Mouse (Mus musculus): ENCODE data around the gene Camk1d.
"Not testable (repeated sequence)": the region's sequence is repeated elsewhere in the genome, so short reads cannot be mapped to it uniquely, and the experiment has no call there.

Camk1d gene

GRCm38 (mm10) chr2:5396415-5396814 lies 317.9 kb downstream of the Camk1d start:
- Histone ChIP-seq H3K27me3 (ENCODE audit: control insufficient read depth, insufficient read depth, low read length, poor library complexity, severe bottlenecking) (no peaks in the 10 kb centered on the region), H3K36me3 (ENCODE audit: control insufficient read depth, insufficient read depth, low read length, poor library complexity, severe bottlenecking) (no peaks in the 10 kb centered on the region)
- DNase-seq (ENCODE audit: low read depth, low spot score): no peak

- H3K27me3 ChIP-seq (ENCODE audit: control insufficient read depth, insufficient read depth, low read length, poor library complexity, severe bottlenecking): no peaks in the 10 kb centered on the region
- no peaks in the 10 kb centered on the region for H3K36me3 ChIP-seq (ENCODE audit: control insufficient read depth, insufficient read depth, low read length, poor library complexity, severe bottlenecking)
- DNase-seq (ENCODE audit: low read depth, low spot score): no peak
These were observed 318.4 kb downstream of the Camk1d start for GRCm38 (mm10) chr2:5395873-5396272.

- no peak for DNase-seq (ENCODE audit: low read depth, low spot score)
- no peaks in the 10 kb centered on the region for H3K27me3 ChIP-seq (ENCODE audit: control insufficient read depth, insufficient read depth, low read length, poor library complexity, severe bottlenecking)
These were observed 321.4 kb downstream of the Camk1d start for GRCm38 (mm10) chr2:5392921-5393320.

GRCm38 (mm10) chr2:5392470-5392869 lies 321.8 kb downstream of the Camk1d start:
- Histone ChIP-seq H3K27me3 (ENCODE audit: control insufficient read depth, insufficient read depth, low read length, poor library complexity, severe bottlenecking) (no peaks in the 10 kb centered on the region), H3K36me3 (ENCODE audit: control insufficient read depth, insufficient read depth, low read length, poor library complexity, severe bottlenecking) (no peaks in the 10 kb centered on the region)
- DNase-seq (ENCODE audit: low read depth, low spot score): peak; percentile 32

More at GRCm38 (mm10) chr2:5392921-5393320, 321.4 kb downstream of the Camk1d start:
- no peaks in the 10 kb centered on the region for H3K36me3 ChIP-seq (ENCODE audit: control insufficient read depth, insufficient read depth, low read length, poor library complexity, severe bottlenecking)

GRCm38 (mm10) chr2:5388381-5388780 lies 325.9 kb downstream of the Camk1d start:
- H3K36me3 ChIP-seq (ENCODE audit: control insufficient read depth, insufficient read depth, low read length, poor library complexity, severe bottlenecking): no peaks in the 10 kb centered on the region
- no peaks in the 10 kb centered on the region for H3K27me3 ChIP-seq (ENCODE audit: control insufficient read depth, insufficient read depth, low read length, poor library complexity, severe bottlenecking)
- DNase-seq (ENCODE audit: low read depth, low spot score): no peak

GRCm38 (mm10) chr2:5381712-5382710 lies 332.3 kb downstream of the Camk1d start:
- DNase-seq (ENCODE audit: low read depth, low spot score): peak; percentile 46
- Histone ChIP-seq H3K27me3 (ENCODE audit: control insufficient read depth, insufficient read depth, low read length, poor library complexity, severe bottlenecking) (no peaks in the 10 kb centered on the region), H3K36me3 (ENCODE audit: control insufficient read depth, insufficient read depth, low read length, poor library complexity, severe bottlenecking) (no peaks in the 10 kb centered on the region)

- no peak for DNase-seq (ENCODE audit: low read depth, low spot score)
- H3K36me3 ChIP-seq (ENCODE audit: control insufficient read depth, insufficient read depth, low read length, poor library complexity, severe bottlenecking): no peaks in the 10 kb centered on the region
- H3K27me3 ChIP-seq (ENCODE audit: control insufficient read depth, insufficient read depth, low read length, poor library complexity, severe bottlenecking): no peaks in the 10 kb centered on the region
These were observed 333.3 kb downstream of the Camk1d start for GRCm38 (mm10) chr2:5380973-5381372.

GRCm38 (mm10) chr2:5378922-5379321 lies 335.4 kb downstream of the Camk1d start:
- H3K36me3 ChIP-seq (ENCODE audit: control insufficient read depth, insufficient read depth, low read length, poor library complexity, severe bottlenecking); H3K27me3 ChIP-seq (ENCODE audit: control insufficient read depth, insufficient read depth, low read length, poor library complexity, severe bottlenecking); DNase-seq (ENCODE audit: low read depth, low spot score): not testable (repeated sequence)

GRCm38 (mm10) chr2:5378066-5378672 lies 336.1 kb downstream of the Camk1d start:
- no peaks in the 10 kb centered on the region for H3K36me3 ChIP-seq (ENCODE audit: control insufficient read depth, insufficient read depth, low read length, poor library complexity, severe bottlenecking)
- no peaks in the 10 kb centered on the region for H3K27me3 ChIP-seq (ENCODE audit: control insufficient read depth, insufficient read depth, low read length, poor library complexity, severe bottlenecking)
- DNase-seq (ENCODE audit: low read depth, low spot score): no peak

- DNase-seq (ENCODE audit: low read depth, low spot score): no peak
- no peaks in the 10 kb centered on the region for H3K27me3 ChIP-seq (ENCODE audit: control insufficient read depth, insufficient read depth, low read length, poor library complexity, severe bottlenecking)
- no peaks in the 10 kb centered on the region for H3K36me3 ChIP-seq (ENCODE audit: control insufficient read depth, insufficient read depth, low read length, poor library complexity, severe bottlenecking)
These were observed 341.4 kb downstream of the Camk1d start for GRCm38 (mm10) chr2:5372886-5373429.

- H3K36me3 ChIP-seq (ENCODE audit: control insufficient read depth, insufficient read depth, low read length, poor library complexity, severe bottlenecking): no peaks in the 10 kb centered on the region
- H3K27me3 ChIP-seq (ENCODE audit: control insufficient read depth, insufficient read depth, low read length, poor library complexity, severe bottlenecking): no peaks in the 10 kb centered on the region
- no peak for DNase-seq (ENCODE audit: low read depth, low spot score)
These were observed 343.0 kb downstream of the Camk1d start for GRCm38 (mm10) chr2:5371316-5371715.

GRCm38 (mm10) chr2:5370591-5370990 lies 343.7 kb downstream of the Camk1d start:
- DNase-seq (ENCODE audit: low read depth, low spot score): no peak

GRCm38 (mm10) chr2:5363836-5364235 lies 350.5 kb downstream of the Camk1d start:
- Histone ChIP-seq H3K36me3 (ENCODE audit: control insufficient read depth, insufficient read depth, low read length, poor library complexity, severe bottlenecking) (peaks cover 6% of the 10 kb centered on the region; the same call in 1 of the 2 replicates), H3K27me3 (ENCODE audit: control insufficient read depth, insufficient read depth, low read length, poor library complexity, severe bottlenecking) (no peaks in the 10 kb centered on the region)
- DNase-seq (ENCODE audit: low read depth, low spot score): no peak

More at GRCm38 (mm10) chr2:5370591-5370990, 343.7 kb downstream of the Camk1d start:
- Histone ChIP-seq H3K27me3 (ENCODE audit: control insufficient read depth, insufficient read depth, low read length, poor library complexity, severe bottlenecking) (no peaks in the 10 kb centered on the region), H3K36me3 (ENCODE audit: control insufficient read depth, insufficient read depth, low read length, poor library complexity, severe bottlenecking) (no peaks in the 10 kb centered on the region)

GRCm38 (mm10) chr2:5358049-5358448 lies 356.3 kb downstream of the Camk1d start:
- no peak for DNase-seq (ENCODE audit: low read depth, low spot score)
- Histone ChIP-seq H3K27me3 (ENCODE audit: control insufficient read depth, insufficient read depth, low read length, poor library complexity, severe bottlenecking) (no peaks in the 10 kb centered on the region), H3K36me3 (ENCODE audit: control insufficient read depth, insufficient read depth, low read length, poor library complexity, severe bottlenecking) (peaks cover 6% of the 10 kb centered on the region)

- H3K27me3 ChIP-seq (ENCODE audit: control insufficient read depth, insufficient read depth, low read length, poor library complexity, severe bottlenecking): no peaks in the 10 kb centered on the region
- DNase-seq (ENCODE audit: low read depth, low spot score): no peak
- H3K36me3 ChIP-seq (ENCODE audit: control insufficient read depth, insufficient read depth, low read length, poor library complexity, severe bottlenecking): peaks cover 6% of the 10 kb centered on the region
These were observed 357.3 kb downstream of the Camk1d start for GRCm38 (mm10) chr2:5357056-5357455.
